In the genomic region with DNA sequence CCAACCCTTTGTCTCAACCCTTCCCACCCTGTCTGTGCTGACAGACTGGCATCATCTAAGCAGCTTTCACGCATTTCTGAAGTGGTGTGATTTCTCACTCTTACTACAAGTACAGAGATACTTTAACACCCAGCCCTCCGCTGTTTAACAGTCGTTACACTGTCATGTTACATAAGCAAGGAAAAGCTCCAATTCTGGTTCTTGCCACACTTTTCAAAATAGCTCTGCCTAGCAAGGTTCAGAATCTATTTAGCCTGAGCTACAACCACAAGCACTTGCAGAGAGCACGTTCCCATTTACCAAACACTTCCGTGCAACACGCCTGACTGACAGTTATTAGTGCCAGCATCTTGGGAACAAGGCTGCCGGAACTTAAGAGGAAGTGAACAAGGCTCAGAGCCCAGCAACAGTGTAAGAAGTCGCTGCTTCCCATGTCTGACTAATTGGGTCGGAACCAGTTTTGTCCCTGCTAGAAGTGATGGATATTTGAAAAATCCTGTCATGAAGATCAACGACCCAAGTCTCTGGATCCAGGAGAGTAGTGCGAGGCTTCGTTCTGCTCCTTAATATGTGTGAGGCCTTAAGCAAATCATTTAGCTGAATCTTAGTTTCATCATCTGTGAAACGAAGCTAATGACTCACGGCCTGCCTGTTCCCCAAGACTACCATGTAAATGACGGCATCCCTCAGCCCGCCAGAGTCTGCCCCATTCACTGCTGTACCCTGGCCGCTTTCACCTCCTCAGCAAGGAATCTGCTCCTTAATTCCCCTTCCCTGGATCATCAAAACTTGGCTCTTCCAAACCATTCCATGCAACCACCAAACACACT, we compare ENCODE assay signal across 11 mouse cellular contexts. TPM values are rescaled to one million over a fixed set of nuclear protein-coding genes. Genes with fewer than 3 reads are reported as not detected.
DNase-seq lines count a peak whose midpoint lies in the region; ATAC-seq and TF ChIP-seq lines count a peak whose summit lies in the region.
"Had no signal": no experiment of that assay in that cellular context is flagged by ENCODE, and none has a peak within 500 bp of the region (broad histone marks: within the 10 kb centered on the region; RNA-seq: fewer than 3 reads in every experiment).

No protein-coding gene starts in this region.

- 9% methylated on average over 17 of the region's 17 CpGs for WGBS in bone marrow, adult 2 months
- WGBS in midbrain, embryonic 16.5 days: 61% methylated on average over 17 of the region's 17 CpGs

- no peak for DNase-seq in gastrocnemius, adult 2 months
- no peak for DNase-seq in gastrocnemius, postnatal 36 days
- DNase-seq in heart, adult 8-10 months (ENCODE audit: low spot score): peak; percentile 45
- peak; percentile 52 for DNase-seq in layer of hippocampus, adult 9-11 months
- DNase-seq in ovary, adult 18-20 months (ENCODE audit: low spot score): no peak
- DNase-seq in urinary bladder, postnatal 25 days (ENCODE audit: low spot score): no peak

- H3K27ac ChIP-seq in gastrocnemius, adult 2 months: no peak overlapping the region
- H3K27ac ChIP-seq in bone marrow, adult 2 months (ENCODE audit: control insufficient read depth, insufficient read depth, low read depth, low read length, poor library complexity): peak overlapping the region; percentile 80; the same call in 1 of the 2 replicates
- no peak overlapping the region for H3K27ac ChIP-seq in midbrain, embryonic 16.5 days (ENCODE audit: low read length)
- H3K27ac ChIP-seq: embryonic facial prominence, embryonic 12.5 days; limb, embryonic 13.5 days had no signal

- peak overlapping the region; percentile 39 for H3K9ac ChIP-seq in midbrain, embryonic 16.5 days (ENCODE audit: low read depth, low read length)
- H3K9ac ChIP-seq: embryonic facial prominence, embryonic 12.5 days; limb, embryonic 13.5 days had no signal

- H3K4me3 ChIP-seq in gastrocnemius, adult 2 months: peak overlapping the region; percentile 30; the same call in 1 of the 2 replicates
- peak overlapping the region; percentile 60 for H3K4me3 ChIP-seq in bone marrow, adult 2 months (replicated peaks; ENCODE audit: control insufficient read depth, low read depth, low read length)
- H3K4me3 ChIP-seq in midbrain, embryonic 16.5 days (ENCODE audit: low read depth, low read length): peak overlapping the region; percentile 5
- H3K4me3 ChIP-seq: embryonic facial prominence, embryonic 12.5 days; limb, embryonic 13.5 days had no signal

- peak overlapping the region; percentile 51 for H3K4me2 ChIP-seq in midbrain, embryonic 16.5 days (ENCODE audit: low read length)
- H3K4me2 ChIP-seq: embryonic facial prominence, embryonic 12.5 days; limb, embryonic 13.5 days had no signal

- H3K36me3 ChIP-seq in midbrain, embryonic 16.5 days (ENCODE audit: control insufficient read depth, insufficient read depth, low read length): peaks cover 5% of the 10 kb centered on the region; the same call in 1 of the 2 replicates

- peaks cover 5% of the 10 kb centered on the region; the same call in 1 of the 2 replicates for H3K4me1 ChIP-seq in bone marrow, adult 2 months (ENCODE audit: control insufficient read depth, insufficient read depth, low read length)
- H3K4me1 ChIP-seq in midbrain, embryonic 16.5 days (ENCODE audit: control insufficient read depth, insufficient read depth, low read length): peaks cover 26% of the 10 kb centered on the region

- ATAC-seq in midbrain, embryonic 16.5 days: no peak

- TF ChIP-seq POLR2A in bone marrow, adult 2 months (IDR thresholded peaks at IDR 0.05; ENCODE audit: borderline replicate concordance, control insufficient read depth, low read depth, low read length): no peak

- intact Hi-C loops in gastrocnemius, adult 2 months (cut with DNase I): loop anchor here (5.0 kb wide), 1 partner anchor 193 kb away; no protein-coding TSS in a partner anchor
- intact Hi-C loops in gastrocnemius, postnatal 36 days (cut with DNase I): no loop called here

- H3K9me3 ChIP-seq in midbrain, embryonic 16.5 days (replicated peaks; ENCODE audit: control insufficient read depth, low read length, poor library complexity, severe bottlenecking): no peaks in the 10 kb centered on the region
- H3K9me3 ChIP-seq: embryonic facial prominence, embryonic 12.5 days; limb, embryonic 13.5 days had no signal

- TF ChIP-seq CTCF in gastrocnemius, adult 2 months (IDR thresholded peaks at IDR 0.05): no peak
- TF ChIP-seq CTCF in bone marrow, adult 2 months (IDR thresholded peaks at IDR 0.05; ENCODE audit: control insufficient read depth, insufficient read depth, low read length): no peak

- H3K27me3 ChIP-seq in midbrain, embryonic 16.5 days (ENCODE audit: control insufficient read depth, insufficient read depth, low read depth, low read length): no peaks in the 10 kb centered on the region
- H3K27me3 ChIP-seq: CH12.LX; embryonic facial prominence, embryonic 12.5 days; limb, embryonic 13.5 days had no signal

RNA-seq across cellular contexts. Expression of a gene that starts 17.4 kb away (rescaled TPM):
- total RNA-seq in gastrocnemius, adult 2 months (2021): 1 to 10 TPM; 5.9 to 7.2 TPM
- 1 to 10 TPM; 5.3 to 5.8 TPM for total RNA-seq in gastrocnemius, postnatal 36 days (2021)
- 23.6 and 37.2 TPM in 2 replicates for polyA plus RNA-seq in bone marrow, adult 2 months (2011; ENCODE audit: insufficient read depth, insufficient read length, low replicate concordance, missing spikeins)
- total RNA-seq in heart, adult 8-10 months (2022): 10 to 100 TPM; 13.6 to 18.5 (median 17.0) TPM
- 10.3 and 12.3 TPM in 2 replicates for polyA plus RNA-seq in midbrain, embryonic 16.5 days (2015; fragmentation: Nextera tagmentation; extraction: Ambion mirVana)
- total RNA-seq: CH12.LX had no signal

Comparison
In these comparisons a context has a peak if more than half of its experiments do, and no peak if none do; other contexts are left out.
1. DNase-seq: peak in heart, adult 8-10 months (single experiment) and layer of hippocampus, adult 9-11 months (single experiment); none in gastrocnemius, adult 2 months (single experiment), gastrocnemius, postnatal 36 days (0 of 2), ovary, adult 18-20 months (single experiment) and urinary bladder, postnatal 25 days (single experiment).
2. H3K4me3 ChIP-seq: peak in every context shown above with its lines; median percentile 60 in bone marrow, adult 2 months; 30 in gastrocnemius, adult 2 months; 5 in midbrain, embryonic 16.5 days.